Mouse (Mus musculus) gastrocnemius, postnatal 4 days (tissue): ENCODE measurements around the gene Cyp4a32. TPM values are rescaled to one million over a fixed set of nuclear protein-coding genes. Genes with fewer than 3 reads are reported as not detected.
"Not testable (repeated sequence)": the region's sequence is repeated elsewhere in the genome, so short reads cannot be mapped to it uniquely, and the experiment has no call there.

ENCODE experiments used
- DNase-seq, 2 experiments: peaks; one replicate each; pipeline ENCODE4 v3.0.0; 2021 to 2022; ENCODE audit warnings: low spot score in 2 of 2, mixed read lengths in 2 of 2
- total RNA-seq, 2 experiments: library from RNA; stranded (reverse); gene quantifications; 2 replicates each; pipeline ENCODE4 v1.2.3; 2021

The Cyp4a32 gene
- total RNA-seq, 2 experiments from 2014 or later, result not detected

DNA sequence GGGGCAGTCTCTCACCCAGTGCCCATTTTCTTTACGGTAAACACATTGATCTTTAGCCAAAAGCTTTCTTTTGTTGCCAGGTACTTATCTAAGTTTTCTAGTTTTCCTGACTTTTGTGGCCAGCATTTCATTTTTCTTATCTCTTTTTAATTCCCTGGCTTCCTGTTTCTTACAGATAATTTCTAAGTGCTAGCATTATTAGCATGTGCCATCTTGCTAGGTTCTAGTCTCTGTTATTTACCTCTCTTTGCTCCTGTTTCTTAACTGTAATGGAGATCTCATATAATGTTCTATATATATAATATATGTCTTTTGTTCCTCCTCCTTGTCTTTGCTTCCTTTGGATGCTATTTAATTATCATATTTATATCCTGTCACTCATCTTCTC is 55.8 kb downstream of the Cyp4a32 start:
- not testable (repeated sequence) for DNase-seq

DNA sequence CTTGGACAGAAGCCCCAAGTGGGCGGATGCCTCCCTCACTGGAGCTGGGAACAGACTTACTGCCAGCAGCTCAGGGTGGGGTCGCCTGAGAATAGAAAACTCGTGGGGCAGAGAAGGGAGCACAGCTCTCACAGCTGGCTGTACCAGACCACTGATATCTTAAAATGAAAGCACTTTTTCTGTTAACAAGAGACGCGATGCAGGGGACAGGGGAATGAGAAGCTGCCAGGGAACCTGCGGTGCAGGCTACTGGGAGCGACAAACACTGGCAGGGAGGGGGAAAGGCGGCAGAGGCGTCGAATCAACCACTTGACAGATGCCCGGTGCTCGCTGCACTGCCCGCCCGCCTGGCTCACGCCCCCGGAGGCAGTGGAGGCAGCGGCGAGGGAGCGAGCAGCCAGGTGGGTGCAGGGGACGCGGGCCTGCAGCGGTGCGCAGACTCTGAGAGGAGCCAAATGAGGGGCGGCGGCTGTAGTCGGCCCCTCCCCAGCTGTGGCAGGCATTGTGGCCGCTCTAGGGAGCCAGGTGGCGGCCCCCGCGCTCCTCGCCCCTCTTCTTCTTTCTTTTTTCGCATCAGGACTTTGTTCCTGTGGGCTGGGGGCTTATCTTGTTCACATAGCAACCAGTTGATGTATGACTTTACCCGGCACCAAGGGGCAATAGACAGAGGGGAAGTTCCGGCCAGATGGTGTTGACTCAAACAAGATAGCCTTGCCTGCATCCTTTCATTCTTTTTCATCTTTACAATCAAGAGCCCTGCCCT is 56.5 kb downstream of the Cyp4a32 start:
- no peak for DNase-seq

DNA sequence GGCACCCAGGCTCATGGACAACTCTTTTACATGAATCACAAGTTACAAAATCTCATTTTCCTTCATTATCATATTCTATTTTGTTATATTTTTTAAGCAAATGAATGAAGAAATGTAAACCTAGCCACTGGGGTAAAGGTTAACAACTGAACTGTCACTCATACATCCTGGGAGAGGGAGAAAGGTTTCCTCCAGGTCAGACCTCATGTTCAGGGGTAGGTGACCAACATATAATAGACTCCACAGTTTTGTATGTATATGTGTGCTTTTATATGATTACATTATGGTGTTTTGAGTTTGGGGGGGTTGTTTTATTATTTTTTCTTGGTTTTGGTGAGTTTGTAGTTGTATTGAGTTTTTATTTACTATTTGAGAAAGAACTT is 57.1 kb downstream of the Cyp4a32 start:
- DNase-seq, result no peak

- DNase-seq, result no peak
These were observed 58.4 kb downstream of the Cyp4a32 start for GRCm38 (mm10) chr4:115659190-115659589.

Other genes with a start within 250 kb of the Cyp4a32 start
- not detected for gene Cyp4a12b, start 189.3 kb upstream of the Cyp4a32 start, total RNA-seq
- gene Cyp4a30b, start 148.4 kb upstream of the Cyp4a32 start, total RNA-seq, result not detected
- under 1 TPM in 1 of 2 experiments, not detected in 1; 0.67 TPM for gene Cyp4a14, start 104.8 kb upstream of the Cyp4a32 start, total RNA-seq
- gene Cyp4a10, start 82.7 kb upstream of the Cyp4a32 start, total RNA-seq, result under 1 TPM in 1 of 2 experiments, not detected in 1; 0.13 TPM
- gene Cyp4a31, start 37.3 kb upstream of the Cyp4a32 start, total RNA-seq, result not detected
- 1 to 10 TPM; 1.9 to 3.0 TPM for gene Cyp4b1, start 46.8 kb downstream of the Cyp4a32 start, total RNA-seq
- gene Efcab14, start 136.8 kb downstream of the Cyp4a32 start, total RNA-seq, result 10 to 100 TPM; 36.5 to 40.3 TPM
- gene Tex38, start 180.0 kb downstream of the Cyp4a32 start, total RNA-seq, result 1 to 10 TPM; 1.0 to 1.1 TPM
- 10 to 100 TPM; 30.3 to 32.0 TPM for gene Atpaf1, start 183.8 kb downstream of the Cyp4a32 start, total RNA-seq
- gene Mob3c, start 227.1 kb downstream of the Cyp4a32 start, total RNA-seq, result 1 to 10 TPM; 5.5 to 8.1 TPM
- gene Mknk1, start 238.2 kb downstream of the Cyp4a32 start, total RNA-seq, result 10 to 100 TPM; 45.8 to 47.8 TPM